Mouse (Mus musculus): ENCODE data around the gene Cdk8. TPM values are rescaled to one million over a fixed set of nuclear protein-coding genes. Genes with fewer than 3 reads are reported as not detected.

The Cdk8 gene
- total RNA-seq, 2 experiments from 2014 or later, result 37.5 to 43.2 TPM

- DNase-seq (ENCODE audit: low spot score in 2 of 2), result no peak
- intact Hi-C loops (cut with DNase I), result no loop called here
These were observed 67.9 kb downstream of the Cdk8 start for GRCm38 (mm10) chr5:146298807-146299519.

DNA sequence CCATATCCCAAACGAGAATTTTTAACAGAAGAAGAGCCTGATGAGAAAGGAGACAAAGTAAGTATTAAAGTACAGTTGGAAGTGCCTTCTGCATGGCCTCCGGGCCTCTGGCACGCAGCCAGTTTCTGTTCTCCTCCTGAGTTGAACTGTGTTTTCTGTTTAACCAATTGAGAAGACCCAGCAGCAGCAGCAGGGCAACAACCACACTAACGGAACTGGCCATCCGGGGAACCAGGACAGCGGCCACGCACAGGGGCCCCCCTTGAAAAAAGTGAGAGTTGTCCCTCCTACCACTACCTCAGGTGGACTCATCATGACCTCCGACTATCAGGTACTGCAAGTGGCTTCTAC is 68.5 kb downstream of the Cdk8 start:
- no peak for DNase-seq (ENCODE audit: low spot score in 2 of 2)
- intact Hi-C loops (cut with DNase I), result no loop called here

DNA sequence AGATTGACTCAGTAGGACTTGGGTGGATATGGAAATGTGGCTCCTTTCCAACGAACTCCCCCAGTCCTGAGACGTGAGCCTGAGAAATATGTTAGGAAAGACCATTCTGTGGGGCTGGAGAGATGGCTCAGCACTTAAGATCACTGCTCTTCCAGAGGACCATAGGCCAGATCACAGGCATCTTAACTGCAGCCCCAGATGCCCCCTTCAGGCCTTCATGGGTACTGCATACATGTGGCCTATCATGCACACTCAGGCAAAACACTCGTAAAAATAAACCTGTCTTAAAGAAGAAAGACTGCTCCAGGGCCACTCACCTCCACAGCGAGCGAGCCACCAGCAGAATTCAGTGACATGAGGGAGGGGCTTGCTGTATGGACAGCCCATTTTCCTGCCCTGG is 72.4 kb downstream of the Cdk8 start:
- DNase-seq (ENCODE audit: low spot score in 2 of 2), result peak; percentile 32 to 34
- intact Hi-C loops (cut with DNase I), result no loop called here

GRCm38 (mm10) chr5:146307046-146307743 is 76.2 kb downstream of the Cdk8 start:
- DNase-seq (ENCODE audit: low spot score in 2 of 2), result no peak
- intact Hi-C loops (cut with DNase I), result no loop called here

GRCm38 (mm10) chr5:146307744-146308096 is 76.7 kb downstream of the Cdk8 start:
- no peak for DNase-seq (ENCODE audit: low spot score in 2 of 2)
- intact Hi-C loops (cut with DNase I), result no loop called here

- DNase-seq (ENCODE audit: low spot score in 2 of 2), result no peak
- intact Hi-C loops (cut with DNase I), result no loop called here
These were observed 83.5 kb downstream of the Cdk8 start for GRCm38 (mm10) chr5:146314538-146314937.

DNA sequence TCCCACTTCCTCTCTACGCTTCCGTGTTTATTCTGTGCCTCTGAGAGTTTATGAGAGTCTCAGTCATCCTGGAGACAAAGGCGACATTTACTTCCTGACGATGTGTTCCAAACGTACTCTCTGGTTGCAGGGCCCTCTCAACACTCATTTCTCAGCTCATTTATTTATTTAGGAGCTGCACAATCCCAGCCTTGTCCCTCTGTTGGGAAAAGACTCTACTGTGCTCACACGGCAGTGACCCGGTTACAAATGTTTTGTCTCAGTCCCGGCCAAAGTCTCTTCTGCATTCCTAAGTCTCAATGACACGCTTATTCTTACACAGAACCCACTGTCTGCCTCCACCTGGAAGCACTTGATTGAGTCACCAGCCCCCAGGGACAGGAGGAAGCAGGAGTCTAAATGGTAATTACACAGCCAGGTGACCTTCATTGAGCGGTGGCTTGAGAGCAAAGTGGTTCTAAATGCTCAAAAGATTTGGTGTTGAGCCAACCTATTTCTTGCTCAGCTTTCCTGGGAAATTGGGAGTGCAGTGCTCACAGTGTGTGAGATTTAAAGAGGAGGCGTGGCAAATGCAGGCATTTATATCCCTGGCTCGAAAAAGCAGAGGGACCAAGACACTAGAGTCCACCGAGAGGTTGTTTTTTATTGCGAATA is 84.4 kb downstream of the Cdk8 start:
- intact Hi-C loops (cut with DNase I), result no loop called here
- no peak for DNase-seq (ENCODE audit: low spot score in 2 of 2)

DNA sequence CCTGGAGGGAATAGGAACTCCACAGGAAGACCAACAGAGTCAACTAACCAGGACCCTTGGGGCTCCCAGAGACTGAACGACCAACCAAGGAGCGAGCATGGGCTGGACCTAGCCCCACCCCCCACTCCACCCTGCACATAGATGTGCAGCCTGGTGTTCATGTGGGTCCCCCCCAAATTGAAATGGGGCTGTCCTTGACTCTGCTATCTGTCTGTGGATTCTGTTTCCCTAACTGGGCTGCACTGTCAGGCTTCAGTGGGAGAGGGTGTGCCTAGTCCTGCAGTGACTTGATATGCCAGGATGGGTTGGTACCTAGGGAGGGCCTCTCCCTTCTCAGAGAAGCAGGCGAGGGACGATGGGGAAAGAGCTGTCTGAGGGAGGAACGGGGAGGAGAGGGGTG is 85.3 kb downstream of the Cdk8 start:
- DNase-seq (ENCODE audit: low spot score in 2 of 2), result no peak
- intact Hi-C loops (cut with DNase I), result no loop called here

GRCm38 (mm10) chr5:146318051-146318450 is 87.0 kb downstream of the Cdk8 start:
- intact Hi-C loops (cut with DNase I), result no loop called here
- DNase-seq (ENCODE audit: low spot score in 2 of 2), result peak in 1 of 2 experiments; percentile 18

DNA sequence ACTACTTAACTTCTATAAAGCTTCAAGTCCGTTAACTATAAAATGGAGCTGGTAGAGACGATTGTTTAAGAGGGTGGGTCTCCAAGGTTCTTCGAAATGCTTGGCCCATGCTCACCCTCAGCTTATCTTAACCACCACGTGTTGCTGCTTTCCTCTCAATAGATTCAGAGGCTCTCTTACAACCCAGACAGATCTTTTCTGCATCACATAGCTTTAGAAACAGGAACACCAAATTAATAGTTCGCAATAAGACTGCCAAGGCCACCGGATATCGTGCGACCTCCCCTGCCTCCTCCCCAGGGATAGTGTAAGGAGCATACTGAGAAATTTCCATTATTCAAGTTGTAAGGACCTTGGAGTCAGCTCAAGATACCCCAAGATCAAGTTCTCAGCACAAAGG is 87.4 kb downstream of the Cdk8 start:
- no peak for DNase-seq (ENCODE audit: low spot score in 2 of 2)
- intact Hi-C loops (cut with DNase I), result no loop called here

DNA sequence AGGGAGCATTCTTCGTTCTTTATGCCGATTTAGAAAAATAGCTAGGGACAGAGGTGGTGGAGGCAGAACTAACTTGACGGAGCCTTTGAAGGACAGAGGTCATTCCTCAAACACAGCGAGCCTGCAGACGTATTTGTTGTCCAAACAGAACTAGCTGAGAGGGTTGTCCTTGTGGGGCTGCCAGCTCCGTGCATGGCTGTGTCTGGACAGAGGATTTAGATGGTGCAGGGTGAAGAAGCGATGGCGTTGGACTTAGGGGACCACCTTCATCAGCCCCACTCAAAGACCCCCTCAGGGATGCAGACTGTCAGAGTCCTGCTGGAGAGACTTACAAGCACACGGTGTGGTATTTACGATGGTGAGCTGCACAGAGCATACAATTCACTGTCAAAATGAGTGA is 97.9 kb downstream of the Cdk8 start:
- intact Hi-C loops (cut with DNase I), result loop anchor here (5.0 kb wide), 1 partner anchor 143 kb away; no protein-coding TSS in a partner anchor
- DNase-seq (ENCODE audit: low spot score in 2 of 2), result no peak

DNA sequence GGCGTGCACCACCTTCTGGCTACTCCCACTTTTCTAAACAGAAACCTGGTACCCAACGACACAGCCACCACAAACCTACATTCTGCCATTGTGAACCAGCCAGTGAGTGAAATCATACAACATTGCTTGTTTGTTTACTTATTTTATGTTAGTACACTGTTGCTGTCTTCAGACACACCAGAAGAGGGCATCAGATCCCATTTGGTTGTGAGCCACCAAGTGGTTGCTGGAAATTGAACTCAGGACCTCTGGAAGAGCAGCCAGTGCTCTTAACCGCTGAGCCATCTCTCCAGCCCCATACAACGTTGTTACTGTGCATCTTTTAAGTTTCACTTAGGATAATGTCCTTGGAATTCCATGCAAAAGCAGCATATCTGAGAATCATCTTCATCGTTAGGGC is 98.5 kb downstream of the Cdk8 start:
- DNase-seq (ENCODE audit: low spot score in 2 of 2), result no peak
- intact Hi-C loops (cut with DNase I), result loop anchor here (5.0 kb wide), 1 partner anchor 143 kb away; no protein-coding TSS in a partner anchor

DNA sequence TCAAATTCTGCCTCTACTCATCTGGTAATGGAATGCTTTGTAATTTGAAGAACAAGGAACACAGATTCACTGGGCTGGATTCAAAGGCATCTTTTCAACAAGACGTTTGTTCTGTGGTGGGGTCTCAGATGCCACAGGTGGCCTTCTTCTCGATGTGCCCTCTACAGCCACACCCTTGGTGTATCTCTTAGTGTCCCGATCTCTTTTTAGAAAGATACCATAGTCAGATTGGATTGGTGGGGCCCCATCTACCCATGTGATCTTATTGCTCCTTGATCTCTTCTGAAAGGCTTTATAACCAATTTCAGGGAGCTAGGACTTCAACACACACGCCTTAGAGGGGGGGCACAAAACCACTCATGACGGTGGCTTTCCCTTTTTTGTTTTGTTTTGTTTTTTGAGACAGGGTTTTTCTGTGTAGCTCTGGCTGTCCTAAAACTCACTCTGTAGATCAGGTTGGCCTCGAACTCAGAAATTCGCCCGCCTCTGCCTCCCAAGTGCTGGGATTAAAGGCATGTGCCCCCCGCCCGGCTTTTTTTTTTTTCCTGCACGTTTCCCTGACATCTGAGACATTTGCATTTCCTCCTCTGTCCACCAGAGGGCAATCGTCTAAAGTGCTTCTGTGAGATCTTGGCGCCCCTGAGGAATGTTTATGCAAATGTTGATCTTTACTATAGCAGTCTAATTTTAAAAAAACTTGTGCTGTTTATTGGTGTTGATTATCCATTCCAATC is 99.2 kb downstream of the Cdk8 start:
- peak in 1 of 2 experiments; percentile 36 for DNase-seq (ENCODE audit: low spot score in 2 of 2)
- intact Hi-C loops (cut with DNase I), result loop anchor here (10.0 kb wide), 1 partner anchor 95 kb away; no protein-coding TSS in a partner anchor

DNA sequence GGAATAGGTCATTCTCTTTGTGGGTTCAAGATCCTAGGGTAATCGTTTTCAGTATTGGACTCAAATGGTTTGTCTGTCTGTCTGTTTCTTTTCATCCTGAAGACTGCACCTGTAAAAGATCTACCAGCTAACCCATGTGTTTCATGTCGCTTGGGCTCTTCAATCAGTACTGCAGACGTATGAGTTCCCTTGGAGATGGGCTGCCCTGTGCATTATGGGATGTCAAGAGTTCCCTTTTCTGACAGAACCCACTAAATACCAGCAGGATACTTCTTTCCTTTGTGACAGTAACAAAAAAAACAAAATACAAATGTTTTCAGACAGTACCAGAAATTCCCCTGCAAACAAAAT is 99.7 kb downstream of the Cdk8 start:
- no peak for DNase-seq (ENCODE audit: low spot score in 2 of 2)
- intact Hi-C loops (cut with DNase I), result loop anchor here (10.0 kb wide), 1 partner anchor 94 kb away; no protein-coding TSS in a partner anchor

DNA sequence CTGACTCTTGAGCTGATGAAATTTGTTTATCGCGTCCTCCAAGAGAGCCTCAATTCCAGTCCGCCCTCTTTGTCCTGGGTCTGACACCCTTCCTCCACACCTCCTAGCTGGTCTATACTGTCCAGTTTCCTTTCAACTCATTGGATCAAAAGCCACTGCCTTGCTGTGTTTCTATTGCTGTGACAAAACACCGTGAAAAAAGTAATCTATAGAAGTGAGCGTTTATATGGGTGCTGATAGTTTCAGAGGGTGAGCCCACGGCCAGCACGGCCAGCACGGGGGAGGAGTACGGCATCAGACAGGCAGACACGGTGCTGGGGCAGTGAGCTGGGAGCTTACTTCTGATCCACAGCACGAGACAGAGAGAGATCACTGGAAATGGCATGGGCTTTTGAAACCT is 100.1 kb downstream of the Cdk8 start:
- no peak for DNase-seq (ENCODE audit: low spot score in 2 of 2)
- intact Hi-C loops (cut with DNase I), result loop anchor here (10.0 kb wide), 1 partner anchor 94 kb away; no protein-coding TSS in a partner anchor

DNA sequence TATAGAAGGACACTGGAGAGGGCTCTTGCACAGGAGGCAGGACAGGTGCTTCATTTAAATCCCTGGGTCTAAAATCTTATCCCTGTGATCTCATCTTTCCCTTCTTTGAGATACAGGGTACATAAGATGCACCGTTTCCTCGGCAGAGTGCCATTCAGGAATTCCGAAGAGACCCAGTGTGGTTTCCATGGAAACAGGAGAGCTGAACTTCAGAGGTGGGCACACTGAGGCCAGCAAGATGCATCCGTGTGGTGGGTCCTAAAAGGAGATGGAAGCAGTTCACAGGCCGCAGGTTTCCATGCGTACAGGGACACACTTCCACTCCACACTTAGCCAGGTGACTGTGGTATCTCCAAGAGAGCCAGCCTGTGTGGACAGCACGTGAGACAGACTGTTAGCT is 101.5 kb downstream of the Cdk8 start:
- no peak for DNase-seq (ENCODE audit: low spot score in 2 of 2)
- intact Hi-C loops (cut with DNase I), result loop anchor here (10.0 kb wide), 1 partner anchor 92 kb away; no protein-coding TSS in a partner anchor

DNA sequence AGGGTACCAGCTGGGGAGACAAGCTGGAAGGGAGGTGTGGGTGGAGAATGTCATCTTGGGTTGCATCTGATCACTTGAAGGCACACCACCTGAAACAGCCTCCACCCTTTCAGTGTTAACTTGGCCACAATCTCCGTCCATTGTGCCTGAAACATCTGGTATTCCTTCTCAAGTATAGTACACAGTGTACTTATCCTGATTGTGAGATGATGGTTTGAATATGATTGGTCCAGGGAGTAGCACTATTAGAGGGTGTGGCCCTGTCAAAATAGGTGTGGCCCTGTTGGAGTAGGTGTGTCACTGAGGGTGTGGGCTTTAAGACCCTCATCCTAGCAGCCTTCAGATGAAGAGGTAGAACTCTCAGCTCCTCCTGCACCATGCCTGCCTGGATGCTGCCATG is 103.4 kb downstream of the Cdk8 start:
- DNase-seq (ENCODE audit: low spot score in 2 of 2), result no peak
- intact Hi-C loops (cut with DNase I), result loop anchor here (10.0 kb wide), 1 partner anchor 90 kb away; no protein-coding TSS in a partner anchor

GRCm38 (mm10) chr5:146338064-146338463 is 107.0 kb downstream of the Cdk8 start:
- intact Hi-C loops (cut with DNase I), result loop anchor here (5.0 to 10.0 kb wide), 2 partner anchors 44 to 87 kb away; partner anchors contain the start of gene Wasf3

GRCm38 (mm10) chr5:146340037-146340436 is 109.0 kb downstream of the Cdk8 start:
- intact Hi-C loops (cut with DNase I), result no loop called here
- DNase-seq (ENCODE audit: low spot score in 2 of 2), result no peak

More at GRCm38 (mm10) chr5:146338064-146338463, 107.0 kb downstream of the Cdk8 start:
- peak; percentile 67 to 70 for DNase-seq (ENCODE audit: low spot score in 2 of 2)

All from left cerebral cortex, postnatal 36 days (tissue).